Mouse (Mus musculus) layer of hippocampus, postnatal 10 days (tissue): ENCODE results near the gene Cd1d1. TPM values are rescaled to one million over a fixed set of nuclear protein-coding genes. Genes with fewer than 3 reads are reported as not detected.
A peak's percentile ranks its signal among the peaks of the same experiment; 100 is the strongest.
"Not testable (repeated sequence)": the region's sequence is repeated elsewhere in the genome, so short reads cannot be mapped to it uniquely, and the experiment has no call there.

Experiments
- DNase-seq, 2 experiments: peaks; one replicate each; pipeline ENCODE4 v3.0.0; 2021; ENCODE audit warnings: low spot score in 2 of 2
- long read RNA-seq: library from polyadenylated mRNA; stranded (forward); transcript quantifications from one replicate; pipeline ENCODE4 v2.0.0, GENCODE M21; 2023
- total RNA-seq, 2 experiments: library from RNA; stranded (reverse); gene quantifications; 2 replicates each; pipeline ENCODE4 v1.2.3; 2021

The Cd1d1 gene
- total RNA-seq = 1 to 10 TPM; 3.8 to 4.3 TPM
- long read RNA-seq = 0 reads

DNA sequence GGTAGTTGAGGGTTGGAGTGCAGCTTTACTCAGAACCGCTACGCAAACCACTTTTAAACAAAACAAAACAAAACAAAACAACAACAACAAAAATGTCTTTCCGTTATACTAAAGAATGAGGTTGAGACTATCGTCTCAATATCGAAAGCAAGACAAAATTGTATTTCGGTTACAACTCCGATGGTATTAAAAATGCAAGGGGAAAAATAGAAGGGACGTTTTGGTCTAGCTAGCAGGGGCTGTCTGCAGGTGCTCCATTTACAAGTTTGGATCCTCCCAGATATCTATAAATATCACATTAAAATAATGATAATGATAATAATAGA, at the start of gene Cd1d1:
Cd1d1 (minus strand) TSS at position 27 of the 326 bp plus-strand sequence.
- no peak for DNase-seq

DNA sequence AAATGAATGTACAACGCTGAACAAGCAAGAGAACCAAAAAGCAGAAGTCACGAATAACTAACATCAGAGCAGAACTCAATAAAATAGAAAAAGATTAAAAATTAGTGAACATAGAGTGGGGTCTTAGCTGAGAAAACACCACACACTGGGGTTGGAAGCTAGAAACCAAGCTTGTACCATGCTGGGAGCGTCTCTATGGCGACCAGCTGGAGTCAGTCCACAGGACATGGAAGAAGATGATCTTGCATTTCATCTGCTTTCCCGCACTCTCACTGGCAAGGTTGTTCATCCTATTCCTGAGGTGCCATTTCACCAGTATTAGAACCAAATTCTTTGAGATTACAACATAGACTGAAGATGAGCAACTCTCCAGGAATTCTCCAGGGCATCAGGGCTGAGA, 48.6 kb upstream of the Cd1d1 start:
- no peak for DNase-seq

GRCm38 (mm10) chr3:87041733-87042132, 42.5 kb upstream of the Cd1d1 start:
- no peak for DNase-seq

- no peak for DNase-seq
These were observed 39.3 kb upstream of the Cd1d1 start for GRCm38 (mm10) chr3:87038500-87038899.

- DNase-seq = no peak
These were observed 34.8 kb upstream of the Cd1d1 start for GRCm38 (mm10) chr3:87034061-87034460.

GRCm38 (mm10) chr3:87033357-87033756, 34.1 kb upstream of the Cd1d1 start:
- DNase-seq = peak; percentile 86

GRCm38 (mm10) chr3:87030855-87031254, 31.6 kb upstream of the Cd1d1 start:
- DNase-seq = peak; percentile 76 to 77

GRCm38 (mm10) chr3:87017707-87018106, 18.5 kb upstream of the Cd1d1 start:
- DNase-seq = no peak

DNA sequence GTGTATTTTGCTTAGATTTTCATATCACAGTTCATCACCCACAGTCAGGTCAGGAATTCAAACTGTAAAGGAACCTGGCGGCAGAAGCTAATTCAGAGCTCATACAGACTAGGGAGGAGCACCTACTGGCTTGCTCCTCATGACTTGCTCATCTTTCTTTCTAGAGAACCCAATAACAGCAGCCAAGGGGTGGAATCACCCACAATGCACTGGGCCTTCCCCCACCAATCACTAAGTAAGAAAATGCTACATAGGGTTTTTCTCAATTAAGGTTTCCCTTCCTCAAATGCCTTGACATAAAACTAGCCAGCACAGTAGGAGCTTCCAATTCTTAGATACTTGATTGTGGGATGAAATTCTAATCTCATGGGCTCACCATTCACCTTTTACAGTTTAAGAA, 17.8 kb upstream of the Cd1d1 start:
- DNase-seq = no peak

- DNase-seq = no peak
These were observed 16.7 kb upstream of the Cd1d1 start for GRCm38 (mm10) chr3:87015931-87016330.

- DNase-seq = not testable (repeated sequence)
These were observed 13.2 kb upstream of the Cd1d1 start for GRCm38 (mm10) chr3:87012406-87012805.

DNA sequence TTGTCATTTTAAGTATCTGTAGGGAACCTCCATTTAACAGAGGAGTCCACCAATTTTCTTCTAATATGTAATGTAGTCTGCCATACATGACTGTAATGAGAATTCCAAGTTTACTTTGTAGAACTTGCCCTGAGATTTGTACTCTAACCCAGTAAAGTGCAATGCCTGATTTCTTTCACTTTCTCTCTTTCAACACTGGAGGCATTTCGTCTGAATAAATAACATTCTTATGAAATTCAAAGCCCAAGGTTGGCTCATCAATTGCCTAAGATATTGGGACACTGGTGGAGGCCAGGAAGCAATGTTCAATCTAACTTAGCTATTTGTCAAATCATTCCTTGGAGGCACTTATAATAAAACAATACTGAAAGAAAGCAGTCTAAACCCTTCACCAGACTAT, 9.0 kb upstream of the Cd1d1 start:
- not testable (repeated sequence) for DNase-seq

DNA sequence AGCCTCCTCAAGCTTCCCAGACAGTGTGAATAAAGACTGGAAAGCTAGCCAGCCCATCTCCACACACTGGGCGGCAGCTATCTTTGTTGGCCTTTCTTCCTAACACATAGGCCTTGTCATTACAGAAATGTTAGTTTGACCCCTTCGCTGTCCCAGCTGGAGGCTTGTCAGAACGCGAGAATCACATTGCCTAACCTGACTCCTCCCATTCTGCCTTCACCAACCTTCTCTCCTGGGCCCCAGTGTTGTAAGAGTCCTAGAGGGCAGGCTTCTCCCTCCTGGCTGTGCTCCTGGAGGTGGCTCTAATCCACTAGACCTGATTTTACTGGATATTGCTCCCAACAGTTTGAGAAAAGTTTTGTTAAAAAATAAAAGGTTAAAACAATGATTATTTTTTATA, 1.4 kb upstream of the Cd1d1 start:
- DNase-seq = no peak

DNA sequence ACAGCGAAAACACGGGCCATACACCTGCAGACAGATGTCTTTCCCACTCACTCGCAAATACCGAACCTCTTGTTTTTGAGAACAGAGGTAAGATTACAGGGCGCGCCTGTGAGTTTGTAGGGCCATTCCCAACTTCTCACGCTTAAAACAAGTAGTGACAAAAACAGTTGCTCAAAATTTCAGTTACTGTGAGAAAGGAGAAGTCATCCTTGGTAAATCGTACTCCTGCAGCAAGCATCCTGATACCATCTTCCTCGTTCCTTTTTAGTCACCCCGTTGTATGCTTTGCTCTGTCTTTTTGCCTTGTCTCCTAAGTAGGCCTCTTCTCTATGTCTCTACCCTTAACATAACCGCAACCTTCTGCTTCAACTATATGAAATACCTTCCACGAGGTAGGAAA, 810 bp upstream of the Cd1d1 start:
- no peak for DNase-seq

- DNase-seq = peak; percentile 61 to 66
These were observed 517 bp downstream of the Cd1d1 start for GRCm38 (mm10) chr3:86998433-86999414.

DNA sequence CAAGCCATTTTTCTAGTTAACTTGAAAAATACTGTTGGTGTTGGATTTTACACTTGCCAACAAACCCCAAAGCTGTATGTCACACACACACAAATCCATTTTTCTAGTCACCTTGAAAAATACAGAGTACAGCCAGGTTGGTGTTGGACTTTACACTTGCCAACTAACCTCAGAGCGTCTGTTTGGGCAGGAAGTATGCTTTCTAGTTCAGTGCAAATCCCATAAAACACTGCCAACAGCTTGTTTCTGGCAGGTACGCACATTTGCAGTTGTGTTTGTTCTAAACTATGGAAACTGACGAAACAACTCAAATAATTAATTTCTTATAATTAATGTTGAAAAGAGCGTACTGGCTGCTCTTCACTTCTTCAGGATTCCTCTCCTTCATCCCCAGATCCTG, 3.1 kb downstream of the Cd1d1 start:
- no peak for DNase-seq

DNA sequence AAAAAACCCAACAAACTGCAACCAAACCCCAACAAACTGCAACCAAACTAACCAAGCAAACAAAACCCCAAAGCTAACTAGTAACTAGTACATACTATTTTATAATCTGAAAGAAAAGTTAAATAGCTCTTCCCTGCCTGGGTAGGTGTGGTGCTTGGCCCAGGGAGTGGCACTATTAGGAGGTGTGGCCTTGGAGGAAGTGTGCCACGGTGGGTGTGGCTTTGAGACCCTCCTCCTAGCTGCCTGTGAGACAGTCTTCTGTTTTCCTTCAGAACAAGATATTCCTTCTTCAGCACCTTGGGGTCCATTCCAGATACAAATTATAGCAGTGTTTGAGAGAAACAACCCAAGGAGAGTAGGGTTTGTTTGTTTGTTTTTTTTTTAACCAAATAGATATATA, 3.9 kb downstream of the Cd1d1 start:
- no peak for DNase-seq

DNA sequence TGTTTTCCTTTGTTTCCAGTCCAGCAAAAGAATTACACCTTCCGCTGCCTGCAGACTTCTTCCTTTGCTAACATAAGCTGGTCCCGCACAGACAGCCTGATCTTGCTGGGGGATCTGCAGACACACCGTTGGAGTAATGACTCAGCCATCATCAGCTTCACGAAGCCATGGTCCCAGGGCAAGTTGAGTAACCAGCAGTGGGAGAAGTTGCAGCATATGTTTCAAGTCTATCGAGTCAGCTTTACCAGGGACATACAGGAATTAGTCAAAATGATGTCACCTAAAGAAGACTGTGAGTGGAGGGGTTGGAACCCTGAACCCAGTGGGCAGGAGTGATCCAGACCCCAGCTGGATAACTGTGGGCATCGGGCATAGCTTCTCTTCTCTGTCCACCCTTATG, 12.3 kb downstream of the Cd1d1 start:
- DNase-seq = not testable (repeated sequence)

DNA sequence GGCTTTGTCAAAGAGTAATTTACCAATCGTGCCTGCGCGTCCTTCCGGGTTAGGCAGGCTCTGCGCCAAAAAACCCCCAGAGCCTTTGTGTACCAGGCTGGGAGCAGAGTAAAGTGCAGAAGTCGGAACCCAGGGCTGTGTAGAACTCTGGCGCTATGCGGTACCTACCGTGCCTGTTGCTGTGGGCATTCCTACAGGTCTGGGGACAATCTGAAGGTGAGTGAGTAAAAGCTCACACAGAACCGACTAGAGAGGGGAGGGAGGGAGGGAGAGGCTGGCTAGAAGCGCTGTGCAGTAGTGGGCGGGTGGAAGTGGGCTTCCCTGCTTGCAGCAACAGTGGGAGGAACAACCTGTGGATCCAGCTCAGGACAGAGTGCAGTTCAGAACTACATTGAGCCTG, 12.8 kb downstream of the Cd1d1 start:
- DNase-seq = no peak

DNA sequence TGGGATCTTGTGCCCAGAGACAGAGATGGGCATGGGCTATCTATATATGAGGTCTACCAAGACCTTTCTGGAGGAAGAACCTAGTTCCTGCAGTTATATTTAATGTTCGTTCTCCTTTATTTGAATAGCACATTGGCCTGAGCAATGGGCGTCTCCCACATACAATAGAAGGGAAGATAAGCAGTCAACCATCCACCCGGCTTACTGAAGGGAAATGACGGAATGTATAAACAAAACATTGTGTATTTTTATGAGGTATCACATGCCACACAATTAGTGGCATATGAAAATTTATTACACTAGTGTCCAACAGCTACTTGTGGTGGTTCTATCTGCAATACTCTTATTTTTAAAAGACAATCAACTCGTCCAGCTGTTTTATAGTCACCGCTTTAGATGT, 15.9 kb downstream of the Cd1d1 start:
- no peak for DNase-seq

DNA sequence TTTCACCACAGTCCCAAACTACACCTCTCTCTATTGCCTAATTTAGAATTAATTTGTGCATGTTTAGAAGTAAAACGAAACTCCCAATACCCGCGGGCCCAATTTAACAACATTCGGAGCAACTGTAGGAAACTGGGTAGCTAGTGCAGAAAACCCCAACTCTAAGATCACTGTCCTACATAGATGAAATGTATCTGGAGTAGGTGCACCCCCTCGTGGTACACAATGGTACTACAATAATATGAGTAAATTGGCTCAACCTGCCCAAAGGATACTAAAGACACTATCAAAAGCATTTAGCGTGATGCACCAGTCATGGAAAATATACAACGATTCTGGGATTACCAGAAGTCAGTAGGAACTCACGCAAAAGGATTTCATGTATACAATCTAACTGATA, 22.7 kb downstream of the Cd1d1 start:
- peak; percentile 74 to 80 for DNase-seq

GRCm38 (mm10) chr3:86975150-86975549, 24.1 kb downstream of the Cd1d1 start:
- DNase-seq = peak in 1 of 2 experiments; percentile 45
